ENCODE assay signal across 14 mouse cellular contexts in genomic region chr2:73510025-73510288, GRCm38 (mm10). TPM values are rescaled to one million over a fixed set of nuclear protein-coding genes. Genes with fewer than 3 reads are reported as not detected.
A peak's percentile ranks its signal among the peaks of the same experiment; 100 is the strongest.
DNase-seq lines count a peak whose midpoint lies in the region; ATAC-seq and TF ChIP-seq lines count a peak whose summit lies in the region.
"Had no signal": no experiment of that assay in that cellular context is flagged by ENCODE, and none has a peak within 500 bp of the region (broad histone marks: within the 10 kb centered on the region; RNA-seq: fewer than 3 reads in every experiment).

No protein-coding gene starts in this region.

- H3K27me3 ChIP-seq in forebrain, embryonic 10.5 days (ENCODE audit: poor library complexity, severe bottlenecking): no peaks in the 10 kb centered on the region
- no peaks in the 10 kb centered on the region for H3K27me3 ChIP-seq in forebrain, embryonic 11.5 days (ENCODE audit: control insufficient read depth, insufficient read depth, low read length)
- no peaks in the 10 kb centered on the region for H3K27me3 ChIP-seq in hindbrain, embryonic 12.5 days
- no peaks in the 10 kb centered on the region for H3K27me3 ChIP-seq in hindbrain, embryonic 11.5 days (ENCODE audit: control insufficient read depth, insufficient read depth, low read length)
- H3K27me3 ChIP-seq in limb, embryonic 11.5 days (ENCODE audit: control insufficient read depth, insufficient read depth, low read length): no peaks in the 10 kb centered on the region

- no peaks in the 10 kb centered on the region; the same call in 1 of the 2 replicates for H3K36me3 ChIP-seq in forebrain, embryonic 10.5 days (replicated peaks)
- H3K36me3 ChIP-seq in forebrain, embryonic 11.5 days (ENCODE audit: control insufficient read depth, insufficient read depth, low read length): no peaks in the 10 kb centered on the region
- H3K36me3 ChIP-seq in hindbrain, embryonic 12.5 days: no peaks in the 10 kb centered on the region
- no peaks in the 10 kb centered on the region for H3K36me3 ChIP-seq in hindbrain, embryonic 11.5 days (ENCODE audit: control insufficient read depth, insufficient read depth, low read length)
- no peaks in the 10 kb centered on the region for H3K36me3 ChIP-seq in limb, embryonic 11.5 days (ENCODE audit: control insufficient read depth, insufficient read depth, low read length)

- TF ChIP-seq POLR2A in bone marrow macrophage, adult 2 months (IDR thresholded peaks at IDR 0.05; ENCODE audit: borderline replicate concordance, low read depth, low read length): no peak

- H3K9me3 ChIP-seq in forebrain, embryonic 10.5 days: no peaks in the 10 kb centered on the region
- H3K9me3 ChIP-seq in forebrain, embryonic 11.5 days (ENCODE audit: control insufficient read depth, low read length): no peaks in the 10 kb centered on the region
- H3K9me3 ChIP-seq in hindbrain, embryonic 12.5 days (replicated peaks): no peaks in the 10 kb centered on the region
- H3K9me3 ChIP-seq in hindbrain, embryonic 11.5 days (ENCODE audit: control insufficient read depth, low read length): no peaks in the 10 kb centered on the region
- H3K9me3 ChIP-seq in limb, embryonic 11.5 days (ENCODE audit: control insufficient read depth, low read length): no peaks in the 10 kb centered on the region

- 79% methylated on average over 3 of the region's 3 CpGs for WGBS in forebrain, embryonic 10.5 days
- 82% methylated on average over 3 of the region's 3 CpGs for WGBS in forebrain, embryonic 11.5 days
- WGBS in hindbrain, embryonic 12.5 days: 80% methylated on average over 3 of the region's 3 CpGs
- WGBS in hindbrain, embryonic 11.5 days: 76% methylated on average over 3 of the region's 3 CpGs
- WGBS in limb, embryonic 11.5 days: 70% methylated on average over 3 of the region's 3 CpGs

- intact Hi-C loops in gastrocnemius, postnatal 14 days (cut with DNase I; ENCODE audit: low total_unique reads): no loop called here

- peaks cover 24% of the 10 kb centered on the region for H3K4me1 ChIP-seq in forebrain, embryonic 10.5 days
- no peaks in the 10 kb centered on the region for H3K4me1 ChIP-seq in forebrain, embryonic 11.5 days (replicated peaks; ENCODE audit: control insufficient read depth, insufficient read depth, low read length)
- peaks cover 4% of the 10 kb centered on the region; the same call in 1 of the 2 replicates for H3K4me1 ChIP-seq in hindbrain, embryonic 12.5 days
- no peaks in the 10 kb centered on the region for H3K4me1 ChIP-seq in hindbrain, embryonic 11.5 days (replicated peaks; ENCODE audit: control insufficient read depth, insufficient read depth, low read length)
- H3K4me1 ChIP-seq in bone marrow macrophage, adult 2 months (ENCODE audit: control insufficient read depth, insufficient read depth, low read length): peaks cover 44% of the 10 kb centered on the region
- H3K4me1 ChIP-seq in limb, embryonic 11.5 days (ENCODE audit: control insufficient read depth, insufficient read depth, low read length): peaks cover 22% of the 10 kb centered on the region

- no peak for DNase-seq in forebrain, embryonic 10.5 days (ENCODE audit: extremely low spot score, low spot score)
- no peak for DNase-seq in forebrain, embryonic 11.5 days (ENCODE audit: low spot score)
- no peak for DNase-seq in hindbrain, embryonic 11.5 days (ENCODE audit: low spot score)
- no peak for DNase-seq in limb, embryonic 11.5 days (ENCODE audit: low spot score)
- DNase-seq in gastrocnemius, postnatal 14 days: no peak
- DNase-seq: cerebellum, postnatal 36 days; midbrain, embryonic 14.5 days; retina, postnatal 1 day; thymus, postnatal 14 days had no signal

- no peak overlapping the region for H3K9ac ChIP-seq in forebrain, embryonic 11.5 days (ENCODE audit: low read length)
- H3K9ac ChIP-seq in hindbrain, embryonic 12.5 days: no peak overlapping the region
- H3K9ac ChIP-seq in hindbrain, embryonic 11.5 days (ENCODE audit: low read depth, low read length): no peak overlapping the region
- peak overlapping the region; percentile 9; the same call in 1 of the 2 replicates for H3K9ac ChIP-seq in limb, embryonic 11.5 days (ENCODE audit: low read length)

- H3K4me3 ChIP-seq in forebrain, embryonic 10.5 days: no peak overlapping the region
- H3K4me3 ChIP-seq in forebrain, embryonic 11.5 days (ENCODE audit: low read depth, low read length): no peak overlapping the region
- H3K4me3 ChIP-seq in hindbrain, embryonic 12.5 days: no peak overlapping the region
- H3K4me3 ChIP-seq in hindbrain, embryonic 11.5 days (ENCODE audit: low read depth, low read length): no peak overlapping the region
- no peak overlapping the region for H3K4me3 ChIP-seq in bone marrow macrophage, adult 2 months (ENCODE audit: insufficient read depth, low read length)
- H3K4me3 ChIP-seq in limb, embryonic 11.5 days (ENCODE audit: low read depth, low read length): no peak overlapping the region
- H3K4me3 ChIP-seq: erythroblast, embryonic 14.5 days had no signal

- no peak for ATAC-seq in forebrain, embryonic 11.5 days (replicated peaks; ENCODE audit: low FRiP score)
- ATAC-seq in hindbrain, embryonic 12.5 days (ENCODE audit: low FRiP score): no peak
- ATAC-seq in hindbrain, embryonic 11.5 days (ENCODE audit: low FRiP score): no peak
- no peak for ATAC-seq in limb, embryonic 11.5 days (ENCODE audit: insufficient number of reproducible peaks, low FRiP score, low TSS enrichment, low read depth)
- no peak for ATAC-seq in frontal cortex, adult (ENCODE audit: low TSS enrichment)
- ATAC-seq: hindbrain, embryonic 16.5 days had no signal

- H3K27ac ChIP-seq in forebrain, embryonic 10.5 days: peak overlapping the region; percentile 76; the same call in 1 of the 2 replicates
- no peak overlapping the region for H3K27ac ChIP-seq in forebrain, embryonic 11.5 days (ENCODE audit: low read depth, low read length)
- peak overlapping the region; percentile 23; the same call in 1 of the 2 replicates for H3K27ac ChIP-seq in hindbrain, embryonic 12.5 days
- no peak overlapping the region for H3K27ac ChIP-seq in hindbrain, embryonic 11.5 days (ENCODE audit: low read depth, low read length)
- H3K27ac ChIP-seq in bone marrow macrophage, adult 2 months (ENCODE audit: insufficient read depth, low read depth, low read length): peak overlapping the region; percentile 20
- peak overlapping the region; percentile 84; the same call in 1 of the 2 replicates for H3K27ac ChIP-seq in limb, embryonic 11.5 days (replicated peaks; ENCODE audit: low read depth, low read length)

- H3K4me2 ChIP-seq in forebrain, embryonic 11.5 days (ENCODE audit: low read depth, low read length, severe bottlenecking): no peak overlapping the region
- no peak overlapping the region for H3K4me2 ChIP-seq in hindbrain, embryonic 12.5 days (replicated peaks)
- H3K4me2 ChIP-seq in hindbrain, embryonic 11.5 days (replicated peaks; ENCODE audit: low read depth, low read length): no peak overlapping the region
- H3K4me2 ChIP-seq in limb, embryonic 11.5 days (ENCODE audit: low read depth, severe bottlenecking): no peak overlapping the region

- TF ChIP-seq CTCF in bone marrow macrophage, adult 2 months (IDR thresholded peaks at IDR 0.05; ENCODE audit: low read depth, low read length): no peak

RNA-seq across cellular contexts. Expression of gene Wipf1, which starts 19.6 kb away (rescaled TPM):
- polyA plus RNA-seq in forebrain, embryonic 10.5 days (2016; fragmentation: Nextera tagmentation; extraction: Ambion mirVana): 7.5 and 8.6 TPM in 2 replicates
- polyA plus RNA-seq in forebrain, embryonic 11.5 days (2014; fragmentation: Nextera tagmentation; extraction: Ambion mirVana): 8.6 and 10.9 TPM in 2 replicates
- polyA plus RNA-seq in hindbrain, embryonic 12.5 days (2016; fragmentation: Nextera tagmentation; extraction: Ambion mirVana): 7.3 and 8.7 TPM in 2 replicates
- 9.2 and 9.7 TPM in 2 replicates for polyA plus RNA-seq in hindbrain, embryonic 11.5 days (2014; fragmentation: Nextera tagmentation; extraction: Ambion mirVana)
- 114 and 143 TPM in 2 replicates for polyA plus RNA-seq in bone marrow macrophage, adult 2 months (2012; ENCODE audit: insufficient read depth, insufficient read length, missing spikeins)
- polyA plus RNA-seq in limb, embryonic 11.5 days (2014; fragmentation: Nextera tagmentation; extraction: Ambion mirVana): 21.8 and 24.1 TPM in 2 replicates
- total RNA-seq in gastrocnemius, postnatal 14 days (2021): 10 to 100 TPM; 17.4 to 19.8 TPM

Comparison
In these comparisons a context has a peak if more than half of its experiments do, and no peak if none do; other contexts are left out.
1. H3K27ac ChIP-seq: peak in forebrain, embryonic 10.5 days (single experiment), hindbrain, embryonic 12.5 days (single experiment), bone marrow macrophage, adult 2 months (single experiment) and limb, embryonic 11.5 days (single experiment); none in forebrain, embryonic 11.5 days (single experiment) and hindbrain, embryonic 11.5 days (single experiment).